In genomic region chr17:47177671-47178246, GRCm38 (mm10) we compare ENCODE assay signal across 11 mouse cellular contexts.
DNase-seq lines count a peak whose midpoint lies in the region; ATAC-seq and TF ChIP-seq lines count a peak whose summit lies in the region.
"Had no signal": no experiment of that assay in that cellular context is flagged by ENCODE, and none has a peak within 500 bp of the region (broad histone marks: within the 10 kb centered on the region; RNA-seq: fewer than 3 reads in every experiment).

No protein-coding gene starts in this region.

- no peaks in the 10 kb centered on the region for H3K9me3 ChIP-seq in kidney, embryonic 16.5 days (ENCODE audit: low read length)
- no peaks in the 10 kb centered on the region for H3K9me3 ChIP-seq in hindbrain, embryonic 14.5 days (ENCODE audit: control insufficient read depth, low read length)
- H3K9me3 ChIP-seq in stomach, postnatal 0 days (ENCODE audit: control insufficient read depth, low read length), result no peaks in the 10 kb centered on the region
- H3K9me3 ChIP-seq: neural tube, embryonic 13.5 days had no signal

- no peak overlapping the region for H3K4me2 ChIP-seq in kidney, embryonic 16.5 days (replicated peaks; ENCODE audit: low read depth, low read length)
- H3K4me2 ChIP-seq in hindbrain, embryonic 14.5 days (replicated peaks), result no peak overlapping the region
- no peak overlapping the region for H3K4me2 ChIP-seq in stomach, postnatal 0 days (replicated peaks; ENCODE audit: low read depth)
- H3K4me2 ChIP-seq: neural tube, embryonic 13.5 days had no signal

- no peak for DNase-seq in kidney, postnatal 4 days
- peak; percentile 46 to 58 for DNase-seq in right cerebral cortex, postnatal 36 days (ENCODE audit: low spot score in 2 of 2)
- DNase-seq in right cerebral cortex, postnatal 10 days (ENCODE audit: low spot score in 2 of 2), result no peak
- no peak for DNase-seq in hindbrain, embryonic 14.5 days (ENCODE audit: low spot score)
- DNase-seq in stomach, postnatal 0 days (ENCODE audit: low spot score), result no peak
- DNase-seq in kidney, adult 8-10 months, result no peak
- DNase-seq in gastrocnemius, postnatal 36 days, result no peak
- DNase-seq: heart, postnatal 10 days had no signal

- H3K36me3 ChIP-seq in kidney, embryonic 16.5 days (ENCODE audit: insufficient read depth, low read length), result no peaks in the 10 kb centered on the region
- H3K36me3 ChIP-seq in hindbrain, embryonic 14.5 days (replicated peaks; ENCODE audit: control insufficient read depth, insufficient read depth), result no peaks in the 10 kb centered on the region
- no peaks in the 10 kb centered on the region for H3K36me3 ChIP-seq in stomach, postnatal 0 days (ENCODE audit: control insufficient read depth, insufficient read depth, low read length)
- H3K36me3 ChIP-seq: neural tube, embryonic 13.5 days had no signal

- H3K27ac ChIP-seq in kidney, embryonic 16.5 days (ENCODE audit: low read length), result peak overlapping the region; percentile 84
- no peak overlapping the region for H3K27ac ChIP-seq in hindbrain, embryonic 14.5 days
- peak overlapping the region; percentile 76 for H3K27ac ChIP-seq in stomach, postnatal 0 days (replicated peaks)
- H3K27ac ChIP-seq: neural tube, embryonic 13.5 days had no signal

- 78% methylated on average over 8 of the region's 8 CpGs for WGBS in kidney, embryonic 16.5 days
- 75% methylated on average over 8 of the region's 8 CpGs for WGBS in hindbrain, embryonic 14.5 days
- 77% methylated on average over 8 of the region's 8 CpGs for WGBS in stomach, postnatal 0 days

- peaks cover 57% of the 10 kb centered on the region for H3K4me1 ChIP-seq in kidney, embryonic 16.5 days (ENCODE audit: insufficient read depth, low read length)
- H3K4me1 ChIP-seq in hindbrain, embryonic 14.5 days (replicated peaks; ENCODE audit: control insufficient read depth, insufficient read depth, low read length), result peaks cover 12% of the 10 kb centered on the region; the same call in 1 of the 2 replicates
- H3K4me1 ChIP-seq in stomach, postnatal 0 days (replicated peaks; ENCODE audit: control insufficient read depth, insufficient read depth), result peaks cover 3% of the 10 kb centered on the region

- no peaks in the 10 kb centered on the region for H3K27me3 ChIP-seq in kidney, embryonic 16.5 days (ENCODE audit: insufficient read depth, low read length)
- no peaks in the 10 kb centered on the region for H3K27me3 ChIP-seq in hindbrain, embryonic 14.5 days (ENCODE audit: control insufficient read depth, insufficient read depth, low read length)
- no peaks in the 10 kb centered on the region for H3K27me3 ChIP-seq in stomach, postnatal 0 days (ENCODE audit: control insufficient read depth, insufficient read depth, low read length)
- H3K27me3 ChIP-seq: neural tube, embryonic 13.5 days had no signal

- TF ChIP-seq CTCF in stomach, postnatal 0 days (IDR thresholded peaks at IDR 0.05; ENCODE audit: low read depth), result no peak

- intact Hi-C loops in gastrocnemius, postnatal 36 days (cut with DNase I), result no loop called here

- no peak for ATAC-seq in kidney, embryonic 16.5 days (ENCODE audit: low FRiP score, low TSS enrichment)
- ATAC-seq in hindbrain, embryonic 14.5 days (ENCODE audit: low FRiP score), result peak; percentile 42; the same call in 1 of the 2 replicates
- ATAC-seq in stomach, postnatal 0 days (ENCODE audit: low FRiP score, low TSS enrichment), result no peak

- no peak overlapping the region for H3K4me3 ChIP-seq in kidney, embryonic 16.5 days (ENCODE audit: low read length)
- H3K4me3 ChIP-seq in hindbrain, embryonic 14.5 days (replicated peaks; ENCODE audit: low read length), result no peak overlapping the region
- H3K4me3 ChIP-seq in stomach, postnatal 0 days (ENCODE audit: low read depth, low read length), result no peak overlapping the region
- H3K4me3 ChIP-seq: erythroblast, embryonic 14.5 days; neural tube, embryonic 13.5 days had no signal

- H3K9ac ChIP-seq in kidney, embryonic 16.5 days (replicated peaks; ENCODE audit: low read length), result no peak overlapping the region
- H3K9ac ChIP-seq in hindbrain, embryonic 14.5 days, result no peak overlapping the region
- no peak overlapping the region for H3K9ac ChIP-seq in stomach, postnatal 0 days (ENCODE audit: low read length)
- H3K9ac ChIP-seq: neural tube, embryonic 13.5 days had no signal

- no peak for TF ChIP-seq EP300 in stomach, postnatal 0 days (optimal IDR thresholded peaks at IDR 0.05)

Comparison
In these comparisons a context has a peak if more than half of its experiments do, and no peak if none do; other contexts are left out.
1. DNase-seq: peak in right cerebral cortex, postnatal 36 days (2 of 2); none in kidney, postnatal 4 days (0 of 2), right cerebral cortex, postnatal 10 days (0 of 2), hindbrain, embryonic 14.5 days (single experiment), stomach, postnatal 0 days (single experiment), kidney, adult 8-10 months (0 of 2) and gastrocnemius, postnatal 36 days (0 of 2).